Mouse (Mus musculus): ENCODE data around the gene Actr5. TPM values are rescaled to one million over a fixed set of nuclear protein-coding genes. Genes with fewer than 3 reads are reported as not detected.

The Actr5 gene
- polyA plus RNA-seq, 1 experiment, result 9.4 TPM

DNA sequence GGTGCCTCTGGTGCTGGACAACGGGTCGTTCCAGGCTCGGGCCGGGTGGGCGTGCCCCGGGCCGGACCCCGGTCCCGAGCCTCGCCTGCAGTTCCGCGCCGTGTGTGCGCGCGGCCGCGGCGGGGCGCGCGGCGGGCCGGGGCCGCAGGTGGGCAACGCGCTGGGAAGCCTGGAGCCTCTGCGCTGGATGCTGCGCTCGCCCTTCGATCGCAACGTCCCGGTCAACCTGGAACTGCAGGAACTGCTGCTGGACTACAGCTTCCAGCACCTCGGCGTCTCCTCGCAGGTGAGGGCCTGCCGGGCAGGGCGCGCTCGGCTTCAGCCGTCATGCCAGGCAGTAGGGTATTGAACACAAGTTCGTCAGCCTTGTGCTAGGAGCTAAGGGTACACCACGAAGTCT is 543 bp downstream of the Actr5 start:
- DNase-seq (ENCODE audit: low read depth in 1 of 2, low spot score in 2 of 2), result peak in 1 of 2 experiments; percentile 15
- H3K27me3 ChIP-seq (ENCODE audit: control insufficient read depth, insufficient read depth, low read length), result no peaks in the 10 kb centered on the region
- TF ChIP-seq POLR2A (IDR thresholded peaks at IDR 0.05; ENCODE audit: low read depth, low read length) (no peak), CTCF (IDR thresholded peaks at IDR 0.05; ENCODE audit: extremely low read depth, insufficient read depth, insufficient read length, insufficient replicate concordance) (no peak)
- no peaks in the 10 kb centered on the region for H3K4me1 ChIP-seq (ENCODE audit: control insufficient read depth, insufficient read depth, insufficient read length)
- H3K36me3 ChIP-seq (ENCODE audit: control insufficient read depth, insufficient read depth, low read length), result peaks cover 18% of the 10 kb centered on the region
- H3K27ac ChIP-seq (ENCODE audit: insufficient read depth, low read length), result peak overlapping the region; percentile 78
- peak overlapping the region; percentile 72 for H3K4me3 ChIP-seq (ENCODE audit: extremely low read depth, insufficient read depth, insufficient read length)
- under 1% methylated on average over 44 of the region's 44 CpGs for WGBS

- no peak for TF ChIP-seq CTCF (IDR thresholded peaks at IDR 0.05; ENCODE audit: extremely low read depth, insufficient read depth, insufficient read length, insufficient replicate concordance)
- no peak for TF ChIP-seq POLR2A (IDR thresholded peaks at IDR 0.05; ENCODE audit: low read depth, low read length)
- H3K4me3 ChIP-seq (ENCODE audit: extremely low read depth, insufficient read depth, insufficient read length), result peak overlapping the region; percentile 72
- H3K27ac ChIP-seq (ENCODE audit: insufficient read depth, low read length), result no peak overlapping the region
- WGBS, result 28% methylated on average over 8 of the region's 8 CpGs
- H3K27me3 ChIP-seq (ENCODE audit: control insufficient read depth, insufficient read depth, low read length), result no peaks in the 10 kb centered on the region
- H3K4me1 ChIP-seq (ENCODE audit: control insufficient read depth, insufficient read depth, insufficient read length), result no peaks in the 10 kb centered on the region
- DNase-seq (ENCODE audit: low read depth in 1 of 2, low spot score in 2 of 2), result no peak
- H3K36me3 ChIP-seq (ENCODE audit: control insufficient read depth, insufficient read depth, low read length), result peaks cover 20% of the 10 kb centered on the region
Measured at GRCm38 (mm10) chr2:158625697-158626096, 1.0 kb downstream of the Actr5 start.

- 86% methylated on average over 3 of the region's 3 CpGs for WGBS
- Histone ChIP-seq H3K4me1 (ENCODE audit: control insufficient read depth, insufficient read depth, insufficient read length) (no peaks in the 10 kb centered on the region), H3K4me3 (ENCODE audit: extremely low read depth, insufficient read depth, insufficient read length) (no peak overlapping the region), H3K27me3 (ENCODE audit: control insufficient read depth, insufficient read depth, low read length) (no peaks in the 10 kb centered on the region), H3K27ac (ENCODE audit: insufficient read depth, low read length) (no peak overlapping the region), H3K36me3 (ENCODE audit: control insufficient read depth, insufficient read depth, low read length) (peaks cover 46% of the 10 kb centered on the region)
- TF ChIP-seq CTCF (IDR thresholded peaks at IDR 0.05; ENCODE audit: extremely low read depth, insufficient read depth, insufficient read length, insufficient replicate concordance), result no peak
- TF ChIP-seq POLR2A (IDR thresholded peaks at IDR 0.05; ENCODE audit: low read depth, low read length), result no peak
- DNase-seq (ENCODE audit: low read depth in 1 of 2, low spot score in 2 of 2), result no peak
Measured at GRCm38 (mm10) chr2:158628858-158629257, 4.2 kb downstream of the Actr5 start.

DNA sequence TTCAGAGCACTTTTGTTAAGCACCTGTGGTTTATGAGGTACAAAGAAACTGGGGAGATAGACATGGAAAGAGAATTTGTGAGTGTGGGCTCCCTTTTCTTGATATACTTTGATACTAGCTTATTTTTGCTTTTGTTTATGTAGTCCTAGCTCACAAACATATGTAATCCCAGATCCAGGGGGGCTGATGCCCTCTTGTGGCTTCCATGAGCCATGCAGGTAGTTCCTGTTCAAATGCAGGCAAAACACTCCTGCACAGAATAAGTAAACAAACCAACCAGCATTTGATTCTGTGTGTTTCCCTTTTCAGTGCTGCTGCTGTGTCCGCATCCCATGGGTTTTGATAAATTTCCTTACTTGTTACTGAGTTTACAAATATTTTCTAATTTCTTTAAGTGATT is 4.7 kb downstream of the Actr5 start:
- no peak for DNase-seq (ENCODE audit: low read depth in 1 of 2, low spot score in 2 of 2)

GRCm38 (mm10) chr2:158631873-158632272 is 7.2 kb downstream of the Actr5 start:
- TF ChIP-seq CTCF (IDR thresholded peaks at IDR 0.05; ENCODE audit: extremely low read depth, insufficient read depth, insufficient read length, insufficient replicate concordance), result no peak
- no peak for TF ChIP-seq POLR2A (IDR thresholded peaks at IDR 0.05; ENCODE audit: low read depth, low read length)
- H3K27me3 ChIP-seq (ENCODE audit: control insufficient read depth, insufficient read depth, low read length), result no peaks in the 10 kb centered on the region
- no peak overlapping the region for H3K4me3 ChIP-seq (ENCODE audit: extremely low read depth, insufficient read depth, insufficient read length)
- no peak for DNase-seq (ENCODE audit: low read depth in 1 of 2, low spot score in 2 of 2)
- WGBS, result 92% methylated on average over 5 of the region's 5 CpGs
- H3K27ac ChIP-seq (ENCODE audit: insufficient read depth, low read length), result no peak overlapping the region
- H3K36me3 ChIP-seq (ENCODE audit: control insufficient read depth, insufficient read depth, low read length), result peaks cover 64% of the 10 kb centered on the region
- no peaks in the 10 kb centered on the region for H3K4me1 ChIP-seq (ENCODE audit: control insufficient read depth, insufficient read depth, insufficient read length)

More for the DNA sequence above, 4.7 kb downstream of the Actr5 start:
- H3K27ac ChIP-seq (ENCODE audit: insufficient read depth, low read length), result no peak overlapping the region
- WGBS, result 88% methylated on average over 1 of the region's 1 CpGs
- TF ChIP-seq CTCF (IDR thresholded peaks at IDR 0.05; ENCODE audit: extremely low read depth, insufficient read depth, insufficient read length, insufficient replicate concordance) (no peak), POLR2A (IDR thresholded peaks at IDR 0.05; ENCODE audit: low read depth, low read length) (no peak)
- H3K36me3 ChIP-seq (ENCODE audit: control insufficient read depth, insufficient read depth, low read length), result peaks cover 47% of the 10 kb centered on the region
- H3K4me1 ChIP-seq (ENCODE audit: control insufficient read depth, insufficient read depth, insufficient read length), result no peaks in the 10 kb centered on the region
- H3K27me3 ChIP-seq (ENCODE audit: control insufficient read depth, insufficient read depth, low read length), result no peaks in the 10 kb centered on the region
- no peak overlapping the region for H3K4me3 ChIP-seq (ENCODE audit: extremely low read depth, insufficient read depth, insufficient read length)

DNA sequence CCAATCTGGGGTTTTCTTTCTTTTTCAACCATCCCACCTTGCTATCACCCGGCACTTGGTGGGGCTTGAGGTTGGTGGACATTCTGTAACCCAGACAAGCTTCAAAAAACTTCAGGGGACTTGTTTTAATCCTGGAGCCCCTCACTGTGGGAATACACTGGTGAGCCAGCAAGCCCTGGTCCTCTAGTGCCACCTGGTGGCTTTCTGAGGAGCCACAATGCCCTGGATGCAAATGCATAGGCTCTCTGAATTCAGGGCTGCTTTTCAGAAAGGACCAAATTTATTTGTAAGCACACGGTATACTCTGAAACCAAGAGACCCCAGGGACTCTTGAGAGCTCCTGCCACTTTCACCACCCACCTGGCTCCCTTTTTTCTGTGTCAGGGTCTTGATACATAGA is 17.2 kb downstream of the Actr5 start:
- Histone ChIP-seq H3K4me3 (ENCODE audit: extremely low read depth, insufficient read depth, insufficient read length) (no peak overlapping the region), H3K4me1 (ENCODE audit: control insufficient read depth, insufficient read depth, insufficient read length) (no peaks in the 10 kb centered on the region), H3K27me3 (ENCODE audit: control insufficient read depth, insufficient read depth, low read length) (no peaks in the 10 kb centered on the region), H3K36me3 (ENCODE audit: control insufficient read depth, insufficient read depth, low read length) (peaks cover 27% of the 10 kb centered on the region), H3K27ac (ENCODE audit: insufficient read depth, low read length) (no peak overlapping the region)
- peak; percentile 30 to 67 for DNase-seq (ENCODE audit: low read depth in 1 of 2, low spot score in 2 of 2)
- TF ChIP-seq POLR2A (IDR thresholded peaks at IDR 0.05; ENCODE audit: low read depth, low read length), result no peak
- TF ChIP-seq CTCF (IDR thresholded peaks at IDR 0.05; ENCODE audit: extremely low read depth, insufficient read depth, insufficient read length, insufficient replicate concordance), result peak; percentile 93; the same call in 1 of the 2 replicates
- 24% methylated on average over 2 of the region's 2 CpGs for WGBS

DNA sequence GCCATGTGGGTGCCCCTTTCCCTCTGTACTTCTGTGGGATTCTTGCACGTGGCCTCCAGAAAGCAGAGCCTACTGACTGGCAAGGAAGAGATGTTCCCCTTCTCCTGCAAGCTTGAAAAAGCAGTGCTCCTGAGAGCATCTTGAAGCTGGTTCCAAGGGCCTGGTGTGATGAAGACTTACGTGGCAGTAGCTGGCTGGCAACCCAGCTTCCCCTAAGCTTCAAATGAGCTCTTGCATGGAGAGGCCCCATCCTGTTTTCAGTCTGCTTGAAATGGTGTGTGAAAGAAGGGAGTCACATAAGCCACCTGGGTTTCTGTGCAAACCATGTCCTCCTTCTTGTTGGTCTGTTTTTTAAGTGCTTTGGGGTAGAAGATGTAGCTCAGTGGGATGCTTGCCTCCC is 17.9 kb downstream of the Actr5 start:
- no peak for TF ChIP-seq POLR2A (IDR thresholded peaks at IDR 0.05; ENCODE audit: low read depth, low read length)
- TF ChIP-seq CTCF (IDR thresholded peaks at IDR 0.05; ENCODE audit: extremely low read depth, insufficient read depth, insufficient read length, insufficient replicate concordance), result no peak
- Histone ChIP-seq H3K4me1 (ENCODE audit: control insufficient read depth, insufficient read depth, insufficient read length) (no peaks in the 10 kb centered on the region), H3K36me3 (ENCODE audit: control insufficient read depth, insufficient read depth, low read length) (peaks cover 20% of the 10 kb centered on the region), H3K4me3 (ENCODE audit: extremely low read depth, insufficient read depth, insufficient read length) (no peak overlapping the region), H3K27me3 (ENCODE audit: control insufficient read depth, insufficient read depth, low read length) (no peaks in the 10 kb centered on the region), H3K27ac (ENCODE audit: insufficient read depth, low read length) (no peak overlapping the region)
- 93% methylated on average over 2 of the region's 2 CpGs for WGBS
- DNase-seq (ENCODE audit: low read depth in 1 of 2, low spot score in 2 of 2), result no peak

Measured in spleen, adult 2 months (tissue).